Mouse (Mus musculus): Measurements from ENCODE around the gene Cebpb. TPM values are rescaled to one million over a fixed set of nuclear protein-coding genes. Genes with fewer than 3 reads are reported as not detected.

The Cebpb gene
- total RNA-seq, 1 experiment from 2014 or later = 585 TPM

DNA sequence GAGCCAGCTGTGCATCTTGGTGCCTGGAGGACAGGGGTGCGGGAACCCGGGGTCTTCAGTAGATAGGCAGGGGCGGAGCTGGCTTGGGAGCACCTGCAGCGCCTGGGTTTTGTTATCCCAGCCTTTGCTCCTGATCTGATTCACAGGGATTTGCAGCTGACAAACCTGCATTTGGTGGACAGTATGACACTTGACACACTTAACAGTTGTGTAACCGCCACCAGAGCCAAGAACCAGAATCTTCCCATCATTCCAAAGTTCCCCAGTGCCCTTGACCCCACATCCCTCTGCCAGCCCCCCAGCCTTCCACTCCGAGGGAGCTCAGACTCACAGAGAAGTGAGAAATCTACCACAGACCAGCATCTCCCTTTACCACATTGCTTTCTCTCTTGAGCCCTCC, 33.8 kb downstream of the Cebpb start:
- no peak for DNase-seq

DNA sequence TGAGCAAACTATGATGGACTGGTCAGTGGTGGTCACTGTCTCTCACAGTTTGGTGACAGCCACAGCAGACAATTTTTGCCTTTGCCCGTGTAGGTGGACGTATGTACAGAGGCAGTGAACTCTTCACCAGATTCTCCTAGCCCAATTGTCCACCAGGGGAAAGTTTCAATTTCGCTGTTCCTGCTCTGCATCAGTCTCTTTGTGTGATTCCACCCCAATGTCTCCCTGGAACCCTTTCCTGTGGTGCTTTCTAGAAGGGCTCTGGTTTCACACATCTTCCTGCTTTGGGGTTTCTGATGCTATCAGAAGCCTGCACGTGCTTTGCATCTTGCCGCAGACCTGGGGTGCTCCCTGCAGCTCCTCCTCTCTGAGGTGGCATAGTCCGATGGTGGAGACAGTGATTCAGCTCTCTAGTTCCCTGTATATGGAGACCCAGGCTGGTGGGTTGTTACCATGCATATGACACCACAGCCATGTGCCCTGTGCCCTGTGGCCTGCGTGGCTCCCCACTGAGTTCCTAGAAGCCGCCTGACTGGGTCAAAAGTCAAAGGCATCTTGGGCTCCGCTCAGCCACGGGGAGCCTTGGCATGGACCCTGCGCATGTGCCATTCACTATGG, 35.0 kb downstream of the Cebpb start:
- DNase-seq = no peak

DNA sequence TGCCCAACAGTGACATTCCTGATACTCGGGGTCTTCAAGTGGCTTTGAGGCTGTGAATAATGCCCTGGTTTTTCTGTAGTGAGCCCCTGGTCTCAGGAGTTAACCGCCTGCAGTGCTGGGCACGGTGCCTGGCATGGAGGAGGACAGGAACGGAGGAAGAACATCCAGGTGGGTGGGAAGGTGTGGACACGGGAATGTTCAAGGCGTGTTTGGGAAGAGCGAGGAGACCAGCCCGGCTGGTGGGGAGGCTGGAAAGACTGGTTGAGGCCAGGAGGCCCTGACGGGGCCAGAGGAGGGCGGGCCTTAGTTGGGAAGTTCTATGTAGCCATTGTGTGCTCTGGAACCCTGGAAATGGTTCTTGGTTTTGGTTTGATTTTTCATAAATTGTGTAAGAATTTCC, 37.2 kb downstream of the Cebpb start:
- DNase-seq = no peak

DNA sequence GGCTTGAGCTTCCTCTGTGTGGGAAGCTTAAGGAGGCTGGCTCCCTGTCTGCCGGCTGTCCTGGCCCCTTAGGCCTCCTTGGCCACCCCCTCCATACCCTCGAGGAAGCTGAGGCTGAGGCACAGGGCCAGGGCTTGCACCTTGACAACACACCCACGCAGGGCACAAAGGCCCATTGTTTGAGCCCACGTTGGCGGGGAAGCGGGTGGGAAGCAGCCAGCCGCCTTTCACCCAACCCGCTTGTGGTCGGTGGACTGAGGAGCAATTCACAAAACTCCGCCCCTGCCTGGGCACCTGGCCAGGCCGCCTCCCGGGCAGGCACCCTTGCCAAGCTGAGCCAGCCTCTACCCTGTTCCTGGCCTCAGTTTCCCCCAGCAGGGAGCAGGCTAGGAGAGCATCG, 38.4 kb downstream of the Cebpb start:
- DNase-seq = peak; percentile 49

DNA sequence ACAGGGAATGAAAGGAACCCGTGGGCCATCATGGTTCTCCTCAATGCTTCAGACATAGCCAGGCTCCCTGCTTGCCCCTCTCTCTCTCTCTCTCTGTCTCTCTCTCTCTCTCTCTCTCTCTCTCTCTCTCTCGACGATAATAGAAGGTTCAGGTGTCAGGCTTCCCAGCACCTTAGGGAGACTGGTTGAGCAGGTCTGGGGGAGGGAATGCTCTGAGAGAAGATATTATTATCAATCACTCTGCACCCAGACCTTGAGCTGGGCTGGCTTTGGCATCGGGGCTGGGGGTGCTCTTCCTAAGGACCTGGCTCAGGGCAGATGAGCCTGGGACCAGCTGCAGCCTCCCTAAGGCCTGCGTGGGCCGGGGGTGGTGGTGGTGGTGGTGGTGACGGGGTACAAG, 41.3 kb downstream of the Cebpb start:
- no peak for DNase-seq

GRCm38 (mm10) chr2:167731149-167731548, 42.4 kb downstream of the Cebpb start:
- DNase-seq = no peak

GRCm38 (mm10) chr2:167734861-167735260, 46.1 kb downstream of the Cebpb start:
- DNase-seq = no peak

DNA sequence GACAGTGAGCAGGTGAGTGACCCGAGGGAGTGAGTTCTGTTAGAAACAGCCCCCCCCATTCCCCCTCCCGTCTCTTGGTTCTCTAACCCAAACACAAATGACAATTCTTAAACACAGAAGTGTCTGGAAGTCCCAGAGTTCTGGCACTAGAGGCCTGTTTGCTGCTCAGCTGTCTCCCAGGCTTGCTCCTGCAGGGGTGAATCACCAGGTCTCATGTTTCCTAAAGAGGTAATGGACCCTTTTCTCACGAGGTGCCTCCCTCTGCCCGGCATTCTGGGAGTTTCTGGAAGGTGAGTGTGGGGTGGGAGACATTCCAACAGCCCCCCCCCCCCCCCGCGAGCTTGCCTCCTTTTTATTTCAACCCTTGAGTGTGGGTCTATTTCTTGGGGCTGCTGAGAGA, 50.3 kb downstream of the Cebpb start:
- no peak for DNase-seq

Small RNA genes lying within 50 kb of the gene (microRNA-seq; reads per million reads assigned to microRNA genes)
- 0 reads per million in 2 experiments for gene Gm22355

Other genes with a start within 250 kb of the Cebpb start
- gene Rnf114, start 196.3 kb upstream of the Cebpb start, total RNA-seq (2021) = 68.4 and 71.6 TPM in 2 replicates
- gene Spata2, start 196.0 kb upstream of the Cebpb start, total RNA-seq (2021) = 35.1 and 36.5 TPM in 2 replicates
- gene Snai1, start 150.7 kb upstream of the Cebpb start, total RNA-seq (2021) = 12.8 and 13.0 TPM in 2 replicates
- gene Ube2v1, start 56.8 kb upstream of the Cebpb start, total RNA-seq (2021) = 187 and 190 TPM in 2 replicates
- 12.1 and 15.7 TPM in 2 replicates for gene Gm20431, start 27.4 kb upstream of the Cebpb start, total RNA-seq (2021)
- gene Tmem189, start 907 bp downstream of the Cebpb start, total RNA-seq (2021) = 37.4 and 40.5 TPM in 2 replicates
- 37.0 and 53.1 TPM in 2 replicates for gene Ptpn1, start 243.1 kb downstream of the Cebpb start, total RNA-seq (2021)